Mouse (Mus musculus): ENCODE results near the gene Park7. TPM values are rescaled to one million over a fixed set of nuclear protein-coding genes. Genes with fewer than 3 reads are reported as not detected.

The Park7 gene
- polyA plus RNA-seq, 1 experiment from 2014 or later, result 406 TPM

- 97% methylated on average over 12 of the region's 12 CpGs for WGBS
- no peaks in the 10 kb centered on the region for H3K9me3 ChIP-seq (ENCODE audit: control insufficient read depth, low read length)
- no peak overlapping the region for H3K9ac ChIP-seq (ENCODE audit: low read depth, low read length)
- H3K27me3 ChIP-seq (ENCODE audit: control insufficient read depth, insufficient read depth, low read length), result no peaks in the 10 kb centered on the region
- H3K4me3 ChIP-seq (ENCODE audit: low read depth, low read length), result no peak overlapping the region
- H3K36me3 ChIP-seq (ENCODE audit: control insufficient read depth, insufficient read depth, low read length), result no peaks in the 10 kb centered on the region
- ATAC-seq (ENCODE audit: low FRiP score), result no peak
- no peak for DNase-seq (ENCODE audit: low spot score)
- peaks cover 2% of the 10 kb centered on the region; the same call in 1 of the 2 replicates for H3K4me1 ChIP-seq (replicated peaks; ENCODE audit: control insufficient read depth, insufficient read depth, low read length)
- H3K27ac ChIP-seq (ENCODE audit: low read depth, low read length), result no peak overlapping the region
- H3K4me2 ChIP-seq (replicated peaks; ENCODE audit: low read depth, low read length), result no peak overlapping the region
Observed at GRCm38 (mm10) chr4:150866494-150866893, 47.7 kb downstream of the Park7 start.

GRCm38 (mm10) chr4:150866069-150866468, 48.2 kb downstream of the Park7 start:
- DNase-seq (ENCODE audit: low spot score), result no peak
- ATAC-seq (ENCODE audit: low FRiP score), result no peak
- Histone ChIP-seq H3K9me3 (ENCODE audit: control insufficient read depth, low read length) (no peaks in the 10 kb centered on the region), H3K9ac (ENCODE audit: low read depth, low read length) (no peak overlapping the region), H3K4me2 (replicated peaks; ENCODE audit: low read depth, low read length) (no peak overlapping the region), H3K27me3 (ENCODE audit: control insufficient read depth, insufficient read depth, low read length) (no peaks in the 10 kb centered on the region), H3K36me3 (ENCODE audit: control insufficient read depth, insufficient read depth, low read length) (no peaks in the 10 kb centered on the region), H3K4me1 (replicated peaks; ENCODE audit: control insufficient read depth, insufficient read depth, low read length) (no peaks in the 10 kb centered on the region), H3K4me3 (ENCODE audit: low read depth, low read length) (no peak overlapping the region), H3K27ac (ENCODE audit: low read depth, low read length) (no peak overlapping the region)
- WGBS, result 95% methylated on average over 11 of the region's 11 CpGs

GRCm38 (mm10) chr4:150865371-150865770, 48.9 kb downstream of the Park7 start:
- Histone ChIP-seq H3K4me2 (replicated peaks; ENCODE audit: low read depth, low read length) (no peak overlapping the region), H3K27ac (ENCODE audit: low read depth, low read length) (no peak overlapping the region), H3K9ac (ENCODE audit: low read depth, low read length) (no peak overlapping the region), H3K4me1 (replicated peaks; ENCODE audit: control insufficient read depth, insufficient read depth, low read length) (no peaks in the 10 kb centered on the region), H3K27me3 (ENCODE audit: control insufficient read depth, insufficient read depth, low read length) (no peaks in the 10 kb centered on the region), H3K9me3 (ENCODE audit: control insufficient read depth, low read length) (no peaks in the 10 kb centered on the region), H3K36me3 (ENCODE audit: control insufficient read depth, insufficient read depth, low read length) (no peaks in the 10 kb centered on the region), H3K4me3 (ENCODE audit: low read depth, low read length) (no peak overlapping the region)
- no peak for DNase-seq (ENCODE audit: low spot score)
- no peak for ATAC-seq (ENCODE audit: low FRiP score)

GRCm38 (mm10) chr4:150862626-150863375, 51.4 kb downstream of the Park7 start:
- no peak overlapping the region for H3K27ac ChIP-seq (ENCODE audit: low read depth, low read length)
- no peak for DNase-seq (ENCODE audit: low spot score)
- no peak overlapping the region for H3K9ac ChIP-seq (ENCODE audit: low read depth, low read length)
- H3K27me3 ChIP-seq (ENCODE audit: control insufficient read depth, insufficient read depth, low read length), result no peaks in the 10 kb centered on the region
- H3K36me3 ChIP-seq (ENCODE audit: control insufficient read depth, insufficient read depth, low read length), result no peaks in the 10 kb centered on the region
- H3K4me3 ChIP-seq (ENCODE audit: low read depth, low read length), result no peak overlapping the region
- 56% methylated on average over 8 of the region's 8 CpGs for WGBS
- H3K4me2 ChIP-seq (replicated peaks; ENCODE audit: low read depth, low read length), result no peak overlapping the region
- no peak for ATAC-seq (ENCODE audit: low FRiP score)
- H3K9me3 ChIP-seq (ENCODE audit: control insufficient read depth, low read length), result no peaks in the 10 kb centered on the region
- H3K4me1 ChIP-seq (replicated peaks; ENCODE audit: control insufficient read depth, insufficient read depth, low read length), result 0 out of 2 replicates have a peak, but pooled peaks cover 2% of the 10 kb centered on the region

- no peak overlapping the region for H3K4me3 ChIP-seq (ENCODE audit: low read depth, low read length)
- no peaks in the 10 kb centered on the region for H3K9me3 ChIP-seq (ENCODE audit: control insufficient read depth, low read length)
- H3K27me3 ChIP-seq (ENCODE audit: control insufficient read depth, insufficient read depth, low read length), result no peaks in the 10 kb centered on the region
- DNase-seq (ENCODE audit: low spot score), result no peak
- 70% methylated on average over 2 of the region's 2 CpGs for WGBS
- no peaks in the 10 kb centered on the region for H3K36me3 ChIP-seq (ENCODE audit: control insufficient read depth, insufficient read depth, low read length)
- no peak overlapping the region for H3K27ac ChIP-seq (ENCODE audit: low read depth, low read length)
- peaks cover 2% of the 10 kb centered on the region; the same call in 1 of the 2 replicates for H3K4me1 ChIP-seq (replicated peaks; ENCODE audit: control insufficient read depth, insufficient read depth, low read length)
- no peak overlapping the region for H3K4me2 ChIP-seq (replicated peaks; ENCODE audit: low read depth, low read length)
- no peak overlapping the region for H3K9ac ChIP-seq (ENCODE audit: low read depth, low read length)
- no peak for ATAC-seq (ENCODE audit: low FRiP score)
Observed at GRCm38 (mm10) chr4:150861161-150861560, 53.1 kb downstream of the Park7 start.

- Histone ChIP-seq H3K27me3 (ENCODE audit: control insufficient read depth, insufficient read depth, low read length) (no peaks in the 10 kb centered on the region), H3K9me3 (ENCODE audit: control insufficient read depth, low read length) (no peaks in the 10 kb centered on the region), H3K4me1 (replicated peaks; ENCODE audit: control insufficient read depth, insufficient read depth, low read length) (peaks cover 2% of the 10 kb centered on the region; the same call in 1 of the 2 replicates), H3K36me3 (ENCODE audit: control insufficient read depth, insufficient read depth, low read length) (no peaks in the 10 kb centered on the region), H3K4me3 (ENCODE audit: low read depth, low read length) (no peak overlapping the region), H3K4me2 (replicated peaks; ENCODE audit: low read depth, low read length) (no peak overlapping the region), H3K9ac (ENCODE audit: low read depth, low read length) (no peak overlapping the region), H3K27ac (ENCODE audit: low read depth, low read length) (no peak overlapping the region)
- 89% methylated on average over 4 of the region's 4 CpGs for WGBS
- DNase-seq (ENCODE audit: low spot score), result no peak
- ATAC-seq (ENCODE audit: low FRiP score), result no peak
Observed at GRCm38 (mm10) chr4:150860526-150860925, 53.7 kb downstream of the Park7 start.

- under 1% methylated on average over 28 of the region's 43 CpGs for WGBS
- no peaks in the 10 kb centered on the region for H3K27me3 ChIP-seq (ENCODE audit: control insufficient read depth, insufficient read depth, low read length)
- no peaks in the 10 kb centered on the region for H3K9me3 ChIP-seq (ENCODE audit: control insufficient read depth, low read length)
- ATAC-seq (ENCODE audit: low FRiP score), result peak; percentile 78
- H3K27ac ChIP-seq (ENCODE audit: low read depth, low read length), result peak overlapping the region; percentile 99
- H3K4me3 ChIP-seq (ENCODE audit: low read depth, low read length), result peak overlapping the region; percentile 78
- DNase-seq (ENCODE audit: low spot score), result no peak
- peaks cover 2% of the 10 kb centered on the region; the same call in 1 of the 2 replicates for H3K4me1 ChIP-seq (replicated peaks; ENCODE audit: control insufficient read depth, insufficient read depth, low read length)
- H3K4me2 ChIP-seq (replicated peaks; ENCODE audit: low read depth, low read length), result peak overlapping the region; percentile 64
- peak overlapping the region; percentile 86 for H3K9ac ChIP-seq (ENCODE audit: low read depth, low read length)
- H3K36me3 ChIP-seq (ENCODE audit: control insufficient read depth, insufficient read depth, low read length), result no peaks in the 10 kb centered on the region
Observed at GRCm38 (mm10) chr4:150855346-150855745, 58.9 kb downstream of the Park7 start.

- Histone ChIP-seq H3K9ac (ENCODE audit: low read depth, low read length) (peak overlapping the region; percentile 86), H3K4me2 (replicated peaks; ENCODE audit: low read depth, low read length) (peak overlapping the region; percentile 64), H3K27me3 (ENCODE audit: control insufficient read depth, insufficient read depth, low read length) (no peaks in the 10 kb centered on the region), H3K4me1 (replicated peaks; ENCODE audit: control insufficient read depth, insufficient read depth, low read length) (peaks cover 2% of the 10 kb centered on the region; the same call in 1 of the 2 replicates), H3K4me3 (ENCODE audit: low read depth, low read length) (peak overlapping the region; percentile 78), H3K27ac (ENCODE audit: low read depth, low read length) (peak overlapping the region; percentile 99), H3K9me3 (ENCODE audit: control insufficient read depth, low read length) (no peaks in the 10 kb centered on the region), H3K36me3 (ENCODE audit: control insufficient read depth, insufficient read depth, low read length) (no peaks in the 10 kb centered on the region)
- under 1% methylated on average over 59 of the region's 59 CpGs for WGBS
- ATAC-seq (ENCODE audit: low FRiP score) (peak; percentile 97), DNase-seq (ENCODE audit: low spot score) (peak; percentile 99)
Observed at GRCm38 (mm10) chr4:150854839-150855246, 59.4 kb downstream of the Park7 start.
